Mouse (Mus musculus) layer of hippocampus, adult 2 months (tissue): Measurements from ENCODE around the gene Sp2. TPM values are rescaled to one million over a fixed set of nuclear protein-coding genes. Genes with fewer than 3 reads are reported as not detected.
A peak's percentile ranks its signal among the peaks of the same experiment; 100 is the strongest.

ENCODE experiments used
- DNase-seq, 2 experiments: peaks; one replicate each; pipeline ENCODE4 v3.0.0; 2022; ENCODE audit warnings: low spot score in 2 of 2
- H3K27ac ChIP-seq: fragments of 200-600 bp; 2 replicates; pipeline ENCODE4 v1.8.1; 2022
- H3K4me3 ChIP-seq: fragments of 200-600 bp; 2 replicates; pipeline ENCODE4 v1.8.1; 2022; ENCODE audit warnings: mild to moderate bottlenecking
- CTCF ChIP-seq: fragments of 200-600 bp; conservative IDR thresholded peaks from 2 replicates; pipeline ENCODE4 v1.8.1; 2022; ENCODE audit warnings: antibody characterized with exemption, mild to moderate bottlenecking, moderate library complexity
- long read RNA-seq, 2 experiments: library from polyadenylated mRNA; stranded (forward); transcript quantifications; one replicate each; pipeline ENCODE4 v2.0.0; 2021; ENCODE audit warnings: borderline mapping rate in 2 of 2
- total RNA-seq, 2 experiments: library from RNA; stranded (reverse); gene quantifications; 2 replicates each; pipeline ENCODE4 v1.2.3; 2021

Sp2 gene
- total RNA-seq: 10 to 100 TPM; 15.9 to 17.2 TPM
- long read RNA-seq, experiment 1, partial matches to known transcripts: 6 of 27 reads
- long read RNA-seq, experiment 1, other reads (novel, unspliced or antisense): 18 of 27 reads
- long read RNA-seq, experiment 2, partial matches to known transcripts: 5 of 38 reads
- long read RNA-seq, experiment 2, other reads (novel, unspliced or antisense): 29 of 38 reads

- Histone ChIP-seq H3K4me3 (no peak within 1 kb of the TSS), H3K27ac (no peak within 1 kb of the TSS)
- DNase-seq: no peak
- TF ChIP-seq CTCF: no peak
Measured at GRCm38 (mm10) chr11:96982859-96983258, at the start of gene Sp2. TSS of gene Sp2 (minus strand) at chr11:96982959.

GRCm38 (mm10) chr11:97032499-97032898, 49.7 kb upstream of the Sp2 start:
- Histone ChIP-seq H3K27ac (no peak overlapping the region), H3K4me3 (no peak overlapping the region)
- no peak for TF ChIP-seq CTCF
- DNase-seq: no peak

- no peak for TF ChIP-seq CTCF
- H3K27ac ChIP-seq: no peak overlapping the region
- no peak overlapping the region for H3K4me3 ChIP-seq
- DNase-seq: no peak
Measured at GRCm38 (mm10) chr11:97031977-97032376, 49.2 kb upstream of the Sp2 start.

- DNase-seq: no peak
- Histone ChIP-seq H3K27ac (peak overlapping the region; percentile 90; the same call in 1 of the 2 replicates), H3K4me3 (peak overlapping the region; percentile 68)
- no peak for TF ChIP-seq CTCF
Measured at GRCm38 (mm10) chr11:97030426-97030825, 47.7 kb upstream of the Sp2 start.

GRCm38 (mm10) chr11:97029686-97030417, 47.1 kb upstream of the Sp2 start, which contains the start of gene Scrn2:
TSS of gene Scrn2 (plus strand) at chr11:97029938.
- peak within 1 kb of the TSS; percentile 68 for H3K4me3 ChIP-seq
- TF ChIP-seq CTCF: peak; percentile 98
- H3K27ac ChIP-seq: peak within 1 kb of the TSS; percentile 90
- DNase-seq: peak; percentile 78 to 80

- peak; percentile 82 to 88 for DNase-seq
- Histone ChIP-seq H3K4me3 (peak overlapping the region; percentile 42), H3K27ac (peak overlapping the region; percentile 15; the same call in 1 of the 2 replicates)
- TF ChIP-seq CTCF: peak; percentile 98
Measured at GRCm38 (mm10) chr11:97025721-97026344, 43.1 kb upstream of the Sp2 start.

GRCm38 (mm10) chr11:97024977-97025376, 42.2 kb upstream of the Sp2 start:
- no peak overlapping the region for H3K4me3 ChIP-seq
- no peak overlapping the region for H3K27ac ChIP-seq
- DNase-seq: no peak
- no peak for TF ChIP-seq CTCF

- DNase-seq: peak in 1 of 2 experiments; percentile 75
- no peak overlapping the region for H3K27ac ChIP-seq
- H3K4me3 ChIP-seq: peak overlapping the region; percentile 54
- TF ChIP-seq CTCF: peak; percentile 74
Measured at GRCm38 (mm10) chr11:97021873-97022484, 39.2 kb upstream of the Sp2 start.

GRCm38 (mm10) chr11:97021121-97021765, 38.5 kb upstream of the Sp2 start:
- Histone ChIP-seq H3K27ac (no peak overlapping the region), H3K4me3 (peak overlapping the region; percentile 54; the same call in 1 of the 2 replicates)
- no peak for TF ChIP-seq CTCF
- no peak for DNase-seq

GRCm38 (mm10) chr11:97019345-97019708, 36.6 kb upstream of the Sp2 start:
- DNase-seq: no peak
- Histone ChIP-seq H3K4me3 (no peak overlapping the region), H3K27ac (no peak overlapping the region)
- no peak for TF ChIP-seq CTCF

- DNase-seq: no peak
- no peak overlapping the region for H3K27ac ChIP-seq
- TF ChIP-seq CTCF: no peak
- H3K4me3 ChIP-seq: no peak overlapping the region
Measured at GRCm38 (mm10) chr11:97018583-97019344, 36.0 kb upstream of the Sp2 start.
